Mouse (Mus musculus) left cerebral cortex, postnatal 25 days (tissue): ENCODE data around the gene Gm21256. TPM values are rescaled to one million over a fixed set of nuclear protein-coding genes. Genes with fewer than 3 reads are reported as not detected.
"Not testable (repeated sequence)": the region's sequence is repeated elsewhere in the genome, so short reads cannot be mapped to it uniquely, and the experiment has no call there.

Source experiments
- DNase-seq, 2 experiments: peaks; one replicate each; pipeline ENCODE4 v3.0.0; 2022; ENCODE audit warnings: low spot score in 2 of 2, mixed read lengths in 1 of 2
- intact Hi-C: fragments of 180-260 bp; cut with DNase I; formaldehyde crosslinking; loops from one replicate; pipeline ENCODE4 v1.15.1; 2025
- total RNA-seq, 2 experiments: library from RNA; stranded (reverse); gene quantifications; 2 replicates each; pipeline ENCODE4 v1.2.3; 2021

Gene Gm21256
- not detected for total RNA-seq

GRCm38 (mm10) chrY:47450660-47451059 is at the start of gene Gm21256:
Gene Gm21256, plus strand, starts transcription at chrY:47450960.
- intact Hi-C loops, DNase-seq: not testable (repeated sequence)

Other genes starting within 250 kb of the Gm21256 start
- not detected for gene Gm21170, start 240.1 kb downstream of the Gm21256 start, total RNA-seq